Mouse (Mus musculus) embryonic fibroblast, embryonic 13.5 days (primary cell): ENCODE measurements around the gene Gpr6.

Source experiments
- CTCF ChIP-seq: IDR thresholded peaks from 2 replicates; pipeline ENCODE4 v1.5.1; 2011; ENCODE audit warnings: mild to moderate bottlenecking, control low read depth, low read length, moderate library complexity, borderline replicate concordance; ENCODE audit not compliant: insufficient read depth
- POLR2A ChIP-seq: IDR thresholded peaks from 2 replicates; pipeline ENCODE4 v1.6.1; 2011; ENCODE audit warnings: low read depth, mild to moderate bottlenecking, control low read depth, low read length, moderate library complexity

DNA sequence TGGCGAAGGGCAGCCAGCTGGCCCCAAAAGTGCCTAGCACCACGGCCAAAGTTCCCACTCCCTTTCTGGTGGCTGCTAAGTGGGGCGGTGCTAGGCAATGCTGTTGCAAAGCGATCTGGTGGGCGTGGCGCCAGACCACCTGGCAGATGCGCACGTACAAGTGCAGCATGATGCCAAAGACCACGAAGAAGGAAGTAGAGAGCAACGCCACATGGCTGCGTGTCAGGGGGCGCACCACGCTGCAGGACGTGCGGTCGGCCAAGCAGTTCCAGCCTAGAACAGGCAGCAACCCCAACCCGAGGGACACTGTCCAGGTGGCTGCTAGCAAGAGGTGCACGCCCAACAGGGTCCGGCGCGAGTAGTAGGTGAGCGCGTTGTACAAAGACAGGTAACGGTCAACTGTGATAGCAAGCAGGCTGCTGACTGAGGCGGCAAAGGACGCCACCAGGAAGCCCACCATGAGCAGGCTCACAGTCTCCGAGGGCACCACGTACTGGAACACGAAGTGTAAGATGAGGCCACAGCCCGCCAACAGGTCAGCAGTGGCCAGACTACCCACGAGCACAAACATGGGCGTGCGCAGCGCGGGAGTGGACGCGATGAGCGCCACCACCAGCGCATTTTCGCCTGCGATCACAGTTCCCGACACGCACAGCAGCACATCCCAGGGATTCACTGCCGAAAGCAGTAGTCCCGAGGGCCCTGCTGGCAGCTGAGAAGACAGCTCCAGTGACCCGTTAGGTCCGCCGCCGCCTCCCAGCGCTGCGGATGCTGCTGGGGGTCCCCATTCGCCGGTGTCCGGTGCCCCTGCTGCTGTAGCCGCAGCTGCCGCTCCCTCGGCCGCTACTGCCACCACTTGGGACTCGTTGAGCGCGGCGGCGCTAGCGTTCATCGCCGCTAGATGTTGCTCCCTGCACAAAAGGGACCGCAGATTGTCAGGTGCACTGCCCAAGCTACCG, 1.1 kb downstream of the Gpr6 start:
- no peak for TF ChIP-seq CTCF
- TF ChIP-seq POLR2A = no peak
